Mouse (Mus musculus) limb, embryonic 14.5 days (tissue): ENCODE results near the gene Flywch1. TPM values are rescaled to one million over a fixed set of nuclear protein-coding genes. Genes with fewer than 3 reads are reported as not detected.
A peak's percentile ranks its signal among the peaks of the same experiment; 100 is the strongest.

Source experiments
- ATAC-seq: fragments of 200-750 bp; cut with Nextera tagmentation; 2 replicates; pipeline ENCODE4 v1.8.0; 2017; ENCODE audit warnings: low read depth, moderate number of reproducible peaks, moderate TSS enrichment; ENCODE audit not compliant: low FRiP score
- DNase-seq: peaks from one replicate; pipeline ENCODE4 v3.0.0-alpha.2; 2015; ENCODE audit warnings: low spot score
- H3K27ac ChIP-seq: fragments of 300-500 bp; sonication (generic); replicated peaks from 2 replicates; pipeline ENCODE4 v1.5.1; 2014; ENCODE audit warnings: low read depth, mild to moderate bottlenecking, low read length, moderate library complexity, mixed read lengths
- H3K27me3 ChIP-seq: fragments of 300-500 bp; sonication (generic); 2 replicates; pipeline ENCODE4 v1.6.1; 2014; ENCODE audit warnings: low read length, mixed read lengths; ENCODE audit not compliant: control insufficient read depth, insufficient read depth
- H3K36me3 ChIP-seq: fragments of 300-500 bp; sonication (generic); 2 replicates; pipeline ENCODE4 v1.6.1; 2014; ENCODE audit warnings: mild to moderate bottlenecking, low read length, moderate library complexity, mixed read lengths; ENCODE audit not compliant: control insufficient read depth, insufficient read depth
- H3K4me1 ChIP-seq: fragments of 300-500 bp; sonication (generic); 2 replicates; pipeline ENCODE4 v1.6.1; 2014; ENCODE audit warnings: antibody characterized with exemption, low read length, mixed read lengths; ENCODE audit not compliant: control insufficient read depth, insufficient read depth
- H3K4me2 ChIP-seq: fragments of 300-500 bp; sonication (generic); replicated peaks from 2 replicates; pipeline ENCODE4 v1.6.1; 2014; ENCODE audit warnings: low read depth, mild to moderate bottlenecking, low read length, moderate library complexity; ENCODE audit not compliant: severe bottlenecking
- H3K4me3 ChIP-seq: fragments of 300-500 bp; sonication (generic); replicated peaks from 2 replicates; pipeline ENCODE4 v1.5.1; 2014; ENCODE audit warnings: low read length
- H3K9ac ChIP-seq: fragments of 300-500 bp; sonication (generic); 2 replicates; pipeline ENCODE4 v1.6.1; 2014; ENCODE audit warnings: mild to moderate bottlenecking, low read depth, low read length, moderate library complexity; ENCODE audit not compliant: severe bottlenecking
- H3K9me3 ChIP-seq: fragments of 300-500 bp; sonication (generic); 2 replicates; pipeline ENCODE4 v1.6.1; 2016; ENCODE audit warnings: low read length; ENCODE audit not compliant: control insufficient read depth
- POLR2A ChIP-seq: fragments of 200-500 bp; IDR thresholded peaks from 2 replicates; pipeline ENCODE4 v1.8.0; 2012; ENCODE audit warnings: inconsistent platforms, mild to moderate bottlenecking, moderate library complexity, borderline replicate concordance; ENCODE audit not compliant: insufficient read depth, insufficient read length; ENCODE audit errors: extremely low read depth
- WGBS: fragments of 180-500 bp; shearing (Covaris S2); extraction: QIAGEN DNeasy Blood & Tissue Kit; methylation state at CpG from one replicate; pipeline ENCODE4 v1.1.7; 2014; 5-methylcytosine and 5-hydroxymethylcytosine counted together
- polyA plus RNA-seq, 2 experiments: library from polyadenylated mRNA; depleted of rRNA in 1 of 2; stranded (reverse) in 1 of 2; unstranded in 1 of 2; fragments of >200 nt; fragmentation: Nextera tagmentation in 1 of 2; extraction: Ambion mirVana in 1 of 2; gene quantifications; 2 replicates each; pipeline versions ENCODE4 v1.2.1 to v1.2.3; 2012 to 2014

Flywch1 gene
- polyA plus RNA-seq, 2 experiments: 47.1 to 66.2 TPM

- Histone ChIP-seq H3K4me3 (no peak overlapping the region), H3K9ac (no peak overlapping the region), H3K9me3 (no peaks in the 10 kb centered on the region), H3K27ac (no peak overlapping the region), H3K27me3 (no peaks in the 10 kb centered on the region), H3K36me3 (peaks cover 93% of the 10 kb centered on the region), H3K4me1 (no peaks in the 10 kb centered on the region), H3K4me2 (no peak overlapping the region)
- WGBS: 95% methylated on average over 9 of the region's 9 CpGs
- DNase-seq (no peak), ATAC-seq (no peak)
- TF ChIP-seq POLR2A: no peak
Measured at GRCm38 (mm10) chr17:23757581-23757980, 13.8 kb downstream of the Flywch1 start.

- DNase-seq (no peak), ATAC-seq (no peak)
- WGBS: 94% methylated on average over 12 of the region's 13 CpGs
- Histone ChIP-seq H3K4me1 (no peaks in the 10 kb centered on the region), H3K4me3 (no peak overlapping the region), H3K27ac (no peak overlapping the region), H3K9me3 (no peaks in the 10 kb centered on the region), H3K36me3 (peaks cover 90% of the 10 kb centered on the region), H3K9ac (no peak overlapping the region), H3K27me3 (no peaks in the 10 kb centered on the region), H3K4me2 (no peak overlapping the region)
- no peak for TF ChIP-seq POLR2A
Measured at GRCm38 (mm10) chr17:23755689-23756088, 15.7 kb downstream of the Flywch1 start.

GRCm38 (mm10) chr17:23749400-23750191 is 21.8 kb downstream of the Flywch1 start:
- Histone ChIP-seq H3K4me3 (0 out of 2 replicates have a peak overlapping the region, but pooled peaks have one; percentile 5), H3K9ac (no peak overlapping the region), H3K27me3 (peaks cover 24% of the 10 kb centered on the region), H3K4me2 (peak overlapping the region; percentile 28; the same call in 1 of the 2 replicates), H3K4me1 (peaks cover 10% of the 10 kb centered on the region), H3K9me3 (no peaks in the 10 kb centered on the region), H3K36me3 (peaks cover 36% of the 10 kb centered on the region), H3K27ac (no peak overlapping the region)
- ATAC-seq: no peak
- WGBS: 76% methylated on average over 11 of the region's 11 CpGs
- TF ChIP-seq POLR2A: no peak
- DNase-seq: no peak

GRCm38 (mm10) chr17:23748631-23749391 is 22.6 kb downstream of the Flywch1 start:
- 0 out of 2 replicates have a peak overlapping the region, but pooled peaks have one; percentile 5 for H3K4me3 ChIP-seq
- WGBS: 28% methylated on average over 10 of the region's 10 CpGs
- H3K4me2 ChIP-seq: peak overlapping the region; percentile 28; the same call in 1 of the 2 replicates
- H3K27me3 ChIP-seq: peaks cover 31% of the 10 kb centered on the region
- no peak overlapping the region for H3K9ac ChIP-seq
- no peaks in the 10 kb centered on the region for H3K9me3 ChIP-seq
- no peak for TF ChIP-seq POLR2A
- peaks cover 10% of the 10 kb centered on the region for H3K4me1 ChIP-seq
- peaks cover 29% of the 10 kb centered on the region for H3K36me3 ChIP-seq
- no peak overlapping the region for H3K27ac ChIP-seq
- 0 out of 2 replicates have a peak, but pooled peaks have one; percentile 9 for ATAC-seq
- peak; percentile 81 for DNase-seq

- H3K9me3 ChIP-seq: no peaks in the 10 kb centered on the region
- H3K27me3 ChIP-seq: peaks cover 38% of the 10 kb centered on the region
- H3K4me2 ChIP-seq: no peak overlapping the region
- no peak overlapping the region for H3K4me3 ChIP-seq
- H3K27ac ChIP-seq: no peak overlapping the region
- DNase-seq: no peak
- no peak for ATAC-seq
- no peak overlapping the region for H3K9ac ChIP-seq
- peaks cover 21% of the 10 kb centered on the region for H3K36me3 ChIP-seq
- TF ChIP-seq POLR2A: no peak
- peaks cover 10% of the 10 kb centered on the region for H3K4me1 ChIP-seq
- 24% methylated on average over 6 of the region's 6 CpGs for WGBS
Measured at GRCm38 (mm10) chr17:23748026-23748425, 23.4 kb downstream of the Flywch1 start.
